Comparison of ENCODE assay signal across 9 mouse cellular contexts in genomic region chr17:67696694-67697386, GRCm38 (mm10). TPM values are rescaled to one million over a fixed set of nuclear protein-coding genes. Genes with fewer than 3 reads are reported as not detected.
A peak's percentile ranks its signal among the peaks of the same experiment; 100 is the strongest.
DNase-seq lines count a peak whose midpoint lies in the region; ATAC-seq lines count a peak whose summit lies in the region.
"Had no signal": no experiment of that assay in that cellular context is flagged by ENCODE, and none has a peak within 500 bp of the region (broad histone marks: within the 10 kb centered on the region; RNA-seq: fewer than 3 reads in every experiment).

TSS of gene Lama1 (plus strand) at chr17:67697259.

- peak; percentile 86 for ATAC-seq in embryonic facial prominence, embryonic 12.5 days (ENCODE audit: insufficient number of reproducible peaks, insufficient read depth, low FRiP score, low TSS enrichment)
- ATAC-seq in liver, embryonic 15.5 days (ENCODE audit: insufficient read depth) = peak; percentile 93
- ATAC-seq in neural tube, embryonic 11.5 days (ENCODE audit: insufficient read depth, low FRiP score, low TSS enrichment) = peak; percentile 83

- WGBS in embryonic facial prominence, embryonic 12.5 days = 1% methylated on average over 27 of the region's 32 CpGs
- 1% methylated on average over 16 of the region's 32 CpGs for WGBS in liver, embryonic 15.5 days (ENCODE audit: insufficient replicate concordance)
- 3% methylated on average over 21 of the region's 32 CpGs for WGBS in neural tube, embryonic 11.5 days

- H3K4me1 ChIP-seq in embryonic facial prominence, embryonic 12.5 days = peaks cover 10% of the 10 kb centered on the region
- H3K4me1 ChIP-seq in liver, embryonic 15.5 days (replicated peaks) = no peaks in the 10 kb centered on the region
- H3K4me1 ChIP-seq in neural tube, embryonic 11.5 days (ENCODE audit: control insufficient read depth, insufficient read depth, low read length) = peaks cover 33% of the 10 kb centered on the region

- peak within 1 kb of the TSS; percentile 50; the same call in 1 of the 2 replicates for H3K27ac ChIP-seq in embryonic facial prominence, embryonic 12.5 days
- H3K27ac ChIP-seq in liver, embryonic 15.5 days (replicated peaks) = no peak within 1 kb of the TSS
- H3K27ac ChIP-seq in neural tube, embryonic 11.5 days (ENCODE audit: low read depth, low read length) = peak within 1 kb of the TSS; percentile 75

- peak within 1 kb of the TSS; percentile 77 for H3K4me3 ChIP-seq in embryonic facial prominence, embryonic 12.5 days
- peak within 1 kb of the TSS; percentile 53 for H3K4me3 ChIP-seq in liver, embryonic 15.5 days (replicated peaks)
- peak within 1 kb of the TSS; percentile 72 for H3K4me3 ChIP-seq in neural tube, embryonic 11.5 days (ENCODE audit: low read depth, low read length)

- peak within 1 kb of the TSS; percentile 96 for H3K4me2 ChIP-seq in embryonic facial prominence, embryonic 12.5 days (replicated peaks)
- peak within 1 kb of the TSS; percentile 67 for H3K4me2 ChIP-seq in liver, embryonic 15.5 days
- peak within 1 kb of the TSS; percentile 73 for H3K4me2 ChIP-seq in neural tube, embryonic 11.5 days (ENCODE audit: low read depth)

- no peaks in the 10 kb centered on the region for H3K9me3 ChIP-seq in embryonic facial prominence, embryonic 12.5 days
- no peaks in the 10 kb centered on the region for H3K9me3 ChIP-seq in liver, embryonic 15.5 days (replicated peaks)
- no peaks in the 10 kb centered on the region for H3K9me3 ChIP-seq in neural tube, embryonic 11.5 days (ENCODE audit: control insufficient read depth, low read length)

- peak; percentile 8 for DNase-seq in layer of hippocampus, adult 11-12 months (ENCODE audit: low spot score)
- DNase-seq in layer of hippocampus, adult 9-10 months (ENCODE audit: low spot score) = no peak
- peak; percentile 34 for DNase-seq in heart, adult 8-10 months (ENCODE audit: low spot score)
- peak; percentile 86 for DNase-seq in kidney, adult 18-20 months
- peak; percentile 90 for DNase-seq in neural tube, embryonic 11.5 days (ENCODE audit: low spot score)
- DNase-seq in urinary bladder, postnatal 10 days (ENCODE audit: low spot score) = peak; percentile 26

- peak within 1 kb of the TSS; percentile 73 for H3K9ac ChIP-seq in embryonic facial prominence, embryonic 12.5 days
- no peak within 1 kb of the TSS; the same call in 1 of the 2 replicates for H3K9ac ChIP-seq in liver, embryonic 15.5 days
- H3K9ac ChIP-seq in neural tube, embryonic 11.5 days (ENCODE audit: low read length) = peak within 1 kb of the TSS; percentile 86

- H3K36me3 ChIP-seq in embryonic facial prominence, embryonic 12.5 days = no peaks in the 10 kb centered on the region
- no peaks in the 10 kb centered on the region for H3K36me3 ChIP-seq in liver, embryonic 15.5 days (replicated peaks)
- H3K36me3 ChIP-seq in neural tube, embryonic 11.5 days (ENCODE audit: control insufficient read depth, insufficient read depth, low read length) = no peaks in the 10 kb centered on the region
- H3K36me3 ChIP-seq: G1E had no signal

- no peaks in the 10 kb centered on the region for H3K27me3 ChIP-seq in embryonic facial prominence, embryonic 12.5 days
- H3K27me3 ChIP-seq in liver, embryonic 15.5 days = peaks cover 31% of the 10 kb centered on the region
- H3K27me3 ChIP-seq in neural tube, embryonic 11.5 days (ENCODE audit: control insufficient read depth, insufficient read depth, low read length) = no peaks in the 10 kb centered on the region

RNA-seq across cellular contexts. Expression of gene Lama1, which starts in this region (rescaled TPM):
- polyA plus RNA-seq in embryonic facial prominence, embryonic 12.5 days (2016; fragmentation: Nextera tagmentation; extraction: Ambion mirVana) = 8.0 and 8.6 TPM in 2 replicates
- 1 to 10 TPM; 1.3 to 2.5 (median 2.2) TPM for total RNA-seq in heart, adult 8-10 months (2022)
- polyA plus RNA-seq in liver, embryonic 15.5 days (2015; fragmentation: Nextera tagmentation; extraction: Ambion mirVana) = 0.82 and 2.1 TPM in 2 replicates
- 24.4 and 24.6 TPM in 2 replicates for polyA plus RNA-seq in neural tube, embryonic 11.5 days (2014; fragmentation: Nextera tagmentation; extraction: Ambion mirVana)
- polyA plus RNA-seq: G1E had no signal
